Mouse (Mus musculus) heart, embryonic 10.5 days (tissue): ENCODE results near the gene Nr3c2. TPM values are rescaled to one million over a fixed set of nuclear protein-coding genes. Genes with fewer than 3 reads are reported as not detected.
A peak's percentile ranks its signal among the peaks of the same experiment; 100 is the strongest.

Source experiments
- DNase-seq: peaks from one replicate; pipeline ENCODE4 v3.0.0-alpha.2; 2017; ENCODE audit warnings: low spot score
- H3K27ac ChIP-seq: fragments of 300-500 bp; sonication (generic); 2 replicates; pipeline ENCODE4 v1.5.1; 2016; ENCODE audit warnings: mild to moderate bottlenecking
- H3K27me3 ChIP-seq: fragments of 300-500 bp; sonication (generic); 2 replicates; pipeline ENCODE4 v1.6.1; 2016; ENCODE audit warnings: mild to moderate bottlenecking; ENCODE audit not compliant: poor library complexity, insufficient read depth, severe bottlenecking
- H3K36me3 ChIP-seq: fragments of 300-500 bp; sonication (generic); 2 replicates; pipeline ENCODE4 v1.6.1; 2016; ENCODE audit warnings: mild to moderate bottlenecking, moderate library complexity
- H3K4me1 ChIP-seq: fragments of 300-500 bp; sonication (generic); 2 replicates; pipeline ENCODE4 v1.6.1; 2016; ENCODE audit warnings: mild to moderate bottlenecking
- H3K4me3 ChIP-seq: fragments of 300-500 bp; sonication (generic); 2 replicates; pipeline ENCODE4 v1.5.1; 2016; ENCODE audit warnings: mild to moderate bottlenecking, moderate library complexity
- H3K9me3 ChIP-seq: fragments of 300-500 bp; sonication (generic); 2 replicates; pipeline ENCODE4 v1.6.1; 2016; ENCODE audit warnings: mild to moderate bottlenecking, moderate library complexity
- WGBS: fragments of 180-500 bp; shearing (Covaris S2); methylation state at CpG from one replicate; pipeline ENCODE4 v1.1.7; 2016; 5-methylcytosine and 5-hydroxymethylcytosine counted together
- polyA plus RNA-seq: library from polyadenylated mRNA; unstranded; fragments of >200 nt; fragmentation: Nextera tagmentation; extraction: Ambion mirVana; gene quantifications from 2 replicates; pipeline ENCODE4 v1.2.1, GENCODE M21; 2016

Nr3c2 gene
- 0.37 and 0.99 TPM in 2 replicates for polyA plus RNA-seq

- WGBS: under 1% methylated on average over 38 of the region's 47 CpGs
- peaks cover 53% of the 10 kb centered on the region for H3K27me3 ChIP-seq
- H3K27ac ChIP-seq: peak within 1 kb of the TSS; percentile 73; the same call in 1 of the 2 replicates
Measured at GRCm38 (mm10) chr8:76899411-76900154, at the start of gene Nr3c2. TSS of gene Nr3c2 (plus strand) at chr8:76899442.

GRCm38 (mm10) chr8:76858534-76858933 is 40.7 kb upstream of the Nr3c2 start:
- Histone ChIP-seq H3K27ac (no peak overlapping the region), H3K36me3 (no peaks in the 10 kb centered on the region), H3K27me3 (no peaks in the 10 kb centered on the region), H3K4me1 (no peaks in the 10 kb centered on the region), H3K4me3 (no peak overlapping the region), H3K9me3 (no peaks in the 10 kb centered on the region)
- WGBS: 55% methylated on average over 2 of the region's 2 CpGs
- DNase-seq: no peak

More at GRCm38 (mm10) chr8:76899411-76900154, at the start of gene Nr3c2:
- peak within 1 kb of the TSS; percentile 77 for H3K4me3 ChIP-seq
- H3K36me3 ChIP-seq: no peaks in the 10 kb centered on the region
- no peaks in the 10 kb centered on the region for H3K9me3 ChIP-seq
- no peak for DNase-seq
- H3K4me1 ChIP-seq: peaks cover 22% of the 10 kb centered on the region

GRCm38 (mm10) chr8:76859709-76860108 is 39.5 kb upstream of the Nr3c2 start:
- H3K9me3 ChIP-seq: no peaks in the 10 kb centered on the region
- H3K4me1 ChIP-seq: no peaks in the 10 kb centered on the region
- H3K27me3 ChIP-seq: no peaks in the 10 kb centered on the region
- no peak overlapping the region for H3K4me3 ChIP-seq
- no peak for DNase-seq
- no peak overlapping the region for H3K27ac ChIP-seq
- no peaks in the 10 kb centered on the region for H3K36me3 ChIP-seq

- H3K4me1 ChIP-seq: no peaks in the 10 kb centered on the region
- H3K4me3 ChIP-seq: no peak overlapping the region
- no peaks in the 10 kb centered on the region for H3K27me3 ChIP-seq
- no peaks in the 10 kb centered on the region for H3K36me3 ChIP-seq
- no peak for DNase-seq
- H3K9me3 ChIP-seq: no peaks in the 10 kb centered on the region
- WGBS: 79% methylated on average over 1 of the region's 1 CpGs
- H3K27ac ChIP-seq: no peak overlapping the region
Measured at GRCm38 (mm10) chr8:76863066-76863465, 36.2 kb upstream of the Nr3c2 start.

- DNase-seq: no peak
- 88% methylated on average over 2 of the region's 2 CpGs for WGBS
- Histone ChIP-seq H3K4me3 (no peak overlapping the region), H3K4me1 (no peaks in the 10 kb centered on the region), H3K9me3 (no peaks in the 10 kb centered on the region), H3K36me3 (no peaks in the 10 kb centered on the region), H3K27ac (no peak overlapping the region), H3K27me3 (no peaks in the 10 kb centered on the region)
Measured at GRCm38 (mm10) chr8:76876809-76877208, 22.4 kb upstream of the Nr3c2 start.

DNA sequence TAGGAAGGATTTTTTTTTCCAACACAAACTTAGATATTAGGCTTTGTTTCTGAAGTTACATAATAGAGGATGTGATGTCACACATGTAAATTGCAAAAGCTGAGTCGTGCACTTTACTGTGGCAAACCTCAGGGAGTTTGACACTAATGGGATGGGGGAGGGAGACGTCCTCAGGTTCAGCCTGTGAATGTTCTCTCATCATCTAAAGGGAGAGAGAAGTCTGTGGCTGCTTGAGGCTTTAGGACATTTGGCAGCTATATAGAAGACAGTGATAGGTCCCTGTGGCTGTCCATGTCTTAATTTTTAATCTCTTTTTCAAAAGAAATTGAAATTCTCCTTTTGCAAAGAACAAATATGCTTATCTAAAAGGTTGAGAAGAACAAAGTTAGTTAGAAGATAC is 2.2 kb upstream of the Nr3c2 start:
- Histone ChIP-seq H3K4me3 (no peak overlapping the region), H3K36me3 (no peaks in the 10 kb centered on the region), H3K9me3 (no peaks in the 10 kb centered on the region), H3K27me3 (peaks cover 34% of the 10 kb centered on the region), H3K27ac (no peak overlapping the region), H3K4me1 (peaks cover 22% of the 10 kb centered on the region)
- DNase-seq: no peak
- WGBS: 0% methylated on average over 2 of the region's 2 CpGs

- Histone ChIP-seq H3K4me1 (peaks cover 22% of the 10 kb centered on the region), H3K4me3 (peak overlapping the region; percentile 77), H3K27me3 (peaks cover 50% of the 10 kb centered on the region), H3K9me3 (no peaks in the 10 kb centered on the region), H3K27ac (peak overlapping the region; percentile 73; the same call in 1 of the 2 replicates), H3K36me3 (no peaks in the 10 kb centered on the region)
- under 1% methylated on average over 47 of the region's 60 CpGs for WGBS
- peak; percentile 84 for DNase-seq
Measured at GRCm38 (mm10) chr8:76898721-76899410, 376 bp upstream of the Nr3c2 start.

GRCm38 (mm10) chr8:76900155-76901141 is 1.2 kb downstream of the Nr3c2 start:
- peaks cover 53% of the 10 kb centered on the region for H3K27me3 ChIP-seq
- H3K4me3 ChIP-seq: peak overlapping the region; percentile 77
- no peaks in the 10 kb centered on the region for H3K9me3 ChIP-seq
- under 1% methylated on average over 58 of the region's 58 CpGs for WGBS
- 0 out of 2 replicates have a peak overlapping the region, but pooled peaks have one; percentile 73 for H3K27ac ChIP-seq
- no peak for DNase-seq
- H3K4me1 ChIP-seq: peaks cover 22% of the 10 kb centered on the region
- no peaks in the 10 kb centered on the region for H3K36me3 ChIP-seq

- no peaks in the 10 kb centered on the region for H3K36me3 ChIP-seq
- H3K4me1 ChIP-seq: peaks cover 22% of the 10 kb centered on the region
- H3K27me3 ChIP-seq: peaks cover 53% of the 10 kb centered on the region
- under 1% methylated on average over 41 of the region's 41 CpGs for WGBS
- peak overlapping the region; percentile 77 for H3K4me3 ChIP-seq
- H3K27ac ChIP-seq: peak overlapping the region; percentile 77
- H3K9me3 ChIP-seq: no peaks in the 10 kb centered on the region
- peak; percentile 98 for DNase-seq
Measured at GRCm38 (mm10) chr8:76901430-76902204, 2.4 kb downstream of the Nr3c2 start.

- under 1% methylated on average over 35 of the region's 35 CpGs for WGBS
- no peak for DNase-seq
- Histone ChIP-seq H3K9me3 (no peaks in the 10 kb centered on the region), H3K4me3 (peak overlapping the region; percentile 77), H3K27ac (peak overlapping the region; percentile 77), H3K4me1 (peaks cover 22% of the 10 kb centered on the region), H3K36me3 (no peaks in the 10 kb centered on the region), H3K27me3 (peaks cover 52% of the 10 kb centered on the region)
Measured at GRCm38 (mm10) chr8:76902205-76903078, 3.2 kb downstream of the Nr3c2 start.

DNA sequence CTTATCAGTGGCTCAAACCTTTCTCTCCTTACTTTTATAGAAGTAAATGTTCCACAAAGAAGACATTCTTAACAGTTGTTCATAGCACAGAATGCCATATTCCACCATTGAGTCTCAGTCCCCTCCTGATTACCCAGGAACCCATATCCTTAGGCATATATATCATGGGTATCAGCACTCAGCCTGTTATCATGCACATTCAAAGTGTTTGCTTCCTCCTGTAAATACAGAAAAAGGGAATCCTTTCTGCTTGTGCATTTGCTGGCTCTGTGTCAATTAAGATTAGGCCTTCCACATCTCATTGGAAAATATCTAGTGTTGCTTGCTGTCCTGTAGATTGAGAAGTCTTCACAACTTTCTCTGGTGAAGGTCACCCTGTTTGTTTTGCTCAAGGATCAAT is 12.0 kb downstream of the Nr3c2 start:
- DNase-seq: no peak
- H3K27ac ChIP-seq: no peak overlapping the region
- no peaks in the 10 kb centered on the region for H3K36me3 ChIP-seq
- H3K9me3 ChIP-seq: no peaks in the 10 kb centered on the region
- H3K4me3 ChIP-seq: no peak overlapping the region
- H3K4me1 ChIP-seq: no peaks in the 10 kb centered on the region
- H3K27me3 ChIP-seq: no peaks in the 10 kb centered on the region
